Mouse (Mus musculus): ENCODE results near the gene Gm20388.

- TF ChIP-seq CTCF (IDR thresholded peaks at IDR 0.05; ENCODE audit: extremely low read depth, insufficient read depth, low read length) (no peak), POLR2A (IDR thresholded peaks at IDR 0.05; ENCODE audit: extremely low read depth, insufficient read depth, low read length) (no peak)
Observed at GRCm38 (mm10) chr8:123041774-123042105, 3131.1 kb downstream of the Gm20388 start.

Data from cortical plate, adult 2 months (tissue).